Mouse (Mus musculus) midbrain, embryonic 16.5 days (tissue): ENCODE data around the gene Gprin1. TPM values are rescaled to one million over a fixed set of nuclear protein-coding genes. Genes with fewer than 3 reads are reported as not detected.

Experiments used
- ATAC-seq: fragments of 200-750 bp; cut with Nextera tagmentation; 2 replicates; pipeline ENCODE4 v1.8.0; 2017; ENCODE audit warnings: moderate TSS enrichment
- H3K27ac ChIP-seq: fragments of 300-500 bp; sonication (generic); 2 replicates; pipeline ENCODE4 v1.5.1; 2014; ENCODE audit warnings: mild to moderate bottlenecking, low read length, mixed read lengths
- H3K27me3 ChIP-seq: fragments of 300-500 bp; sonication (generic); 2 replicates; pipeline ENCODE4 v1.6.1; 2014; ENCODE audit warnings: low read depth, low read length, mixed read lengths; ENCODE audit not compliant: control insufficient read depth, insufficient read depth
- H3K36me3 ChIP-seq: fragments of 300-500 bp; sonication (generic); 2 replicates; pipeline ENCODE4 v1.6.1; 2014; ENCODE audit warnings: mild to moderate bottlenecking, low read length, moderate library complexity, mixed read lengths; ENCODE audit not compliant: control insufficient read depth, insufficient read depth
- H3K4me1 ChIP-seq: fragments of 300-500 bp; sonication (generic); 2 replicates; pipeline ENCODE4 v1.6.1; 2014; ENCODE audit warnings: mild to moderate bottlenecking, low read length, mixed read lengths; ENCODE audit not compliant: control insufficient read depth, insufficient read depth
- H3K4me2 ChIP-seq: fragments of 300-500 bp; sonication (generic); 2 replicates; pipeline ENCODE4 v1.6.1; 2014; ENCODE audit warnings: mild to moderate bottlenecking, low read length, mixed read lengths
- H3K4me3 ChIP-seq: fragments of 300-500 bp; sonication (generic); 2 replicates; pipeline ENCODE4 v1.5.1; 2014; ENCODE audit warnings: low read depth, mild to moderate bottlenecking, low read length, moderate library complexity, mixed read lengths
- H3K9ac ChIP-seq: fragments of 300-500 bp; sonication (generic); 2 replicates; pipeline ENCODE4 v1.6.1; 2014; ENCODE audit warnings: low read depth, low read length, mixed read lengths
- H3K9me3 ChIP-seq: fragments of 300-500 bp; sonication (generic); replicated peaks from 2 replicates; pipeline ENCODE4 v1.6.1; 2014; ENCODE audit warnings: mild to moderate bottlenecking, low read length, mixed read lengths; ENCODE audit not compliant: control insufficient read depth, poor library complexity, severe bottlenecking
- WGBS: fragments of 180-500 bp; shearing (Covaris S2); extraction: QIAGEN DNeasy Blood & Tissue Kit; methylation state at CpG from one replicate; pipeline ENCODE4 v1.1.7; 2014; 5-methylcytosine and 5-hydroxymethylcytosine counted together
- polyA plus RNA-seq: library from polyadenylated mRNA; unstranded; fragments of >200 nt; fragmentation: Nextera tagmentation; extraction: Ambion mirVana; gene quantifications from 2 replicates; pipeline ENCODE4 v1.2.1, GENCODE M21; 2015

The Gprin1 gene
- polyA plus RNA-seq, 1 experiment from 2014 or later = 5.5 TPM

- 27% methylated on average over 10 of the region's 10 CpGs for WGBS
- Histone ChIP-seq H3K4me1 (peaks cover 37% of the 10 kb centered on the region), H3K9me3 (no peaks in the 10 kb centered on the region), H3K4me2 (peak overlapping the region; percentile 70), H3K27ac (peak overlapping the region; percentile 91), H3K36me3 (no peaks in the 10 kb centered on the region), H3K27me3 (no peaks in the 10 kb centered on the region), H3K9ac (peak overlapping the region; percentile 65), H3K4me3 (peak overlapping the region; percentile 42)
- no peak for ATAC-seq
Observed at GRCm38 (mm10) chr13:54757093-54757830, 7.6 kb upstream of the Gprin1 start.

- H3K9me3 ChIP-seq = no peaks in the 10 kb centered on the region
- WGBS = 91% methylated on average over 8 of the region's 8 CpGs
- H3K4me1 ChIP-seq = peaks cover 37% of the 10 kb centered on the region
- no peak overlapping the region for H3K4me2 ChIP-seq
- no peak overlapping the region for H3K9ac ChIP-seq
- H3K36me3 ChIP-seq = no peaks in the 10 kb centered on the region
- H3K27ac ChIP-seq = no peak overlapping the region
- no peak overlapping the region for H3K4me3 ChIP-seq
- H3K27me3 ChIP-seq = 0 out of 2 replicates have a peak, but pooled peaks cover under 1% of the 10 kb centered on the region
- ATAC-seq = no peak
Observed at GRCm38 (mm10) chr13:54756156-54756712, 6.6 kb upstream of the Gprin1 start.

- no peaks in the 10 kb centered on the region for H3K9me3 ChIP-seq
- H3K27ac ChIP-seq = peak overlapping the region; percentile 66
- peak overlapping the region; percentile 27; the same call in 1 of the 2 replicates for H3K4me2 ChIP-seq
- H3K9ac ChIP-seq = peak overlapping the region; percentile 33; the same call in 1 of the 2 replicates
- ATAC-seq = no peak
- peaks cover 3% of the 10 kb centered on the region; the same call in 1 of the 2 replicates for H3K27me3 ChIP-seq
- WGBS = 15% methylated on average over 9 of the region's 9 CpGs
- no peak overlapping the region for H3K4me3 ChIP-seq
- no peaks in the 10 kb centered on the region for H3K36me3 ChIP-seq
- H3K4me1 ChIP-seq = peaks cover 35% of the 10 kb centered on the region
Observed at GRCm38 (mm10) chr13:54755201-54755830, 5.6 kb upstream of the Gprin1 start.

GRCm38 (mm10) chr13:54754169-54755080 is 4.8 kb upstream of the Gprin1 start:
- Histone ChIP-seq H3K9me3 (no peaks in the 10 kb centered on the region), H3K27me3 (peaks cover 3% of the 10 kb centered on the region; the same call in 1 of the 2 replicates), H3K27ac (no peak overlapping the region), H3K4me3 (no peak overlapping the region), H3K4me2 (no peak overlapping the region), H3K4me1 (peaks cover 34% of the 10 kb centered on the region), H3K36me3 (no peaks in the 10 kb centered on the region), H3K9ac (no peak overlapping the region)
- 33% methylated on average over 12 of the region's 12 CpGs for WGBS
- ATAC-seq = no peak

GRCm38 (mm10) chr13:54753733-54754132 is 4.1 kb upstream of the Gprin1 start:
- Histone ChIP-seq H3K9ac (no peak overlapping the region), H3K4me2 (no peak overlapping the region), H3K36me3 (no peaks in the 10 kb centered on the region), H3K4me3 (no peak overlapping the region), H3K4me1 (peaks cover 29% of the 10 kb centered on the region), H3K9me3 (no peaks in the 10 kb centered on the region), H3K27me3 (peaks cover 3% of the 10 kb centered on the region; the same call in 1 of the 2 replicates), H3K27ac (no peak overlapping the region)
- WGBS = 54% methylated on average over 6 of the region's 6 CpGs
- ATAC-seq = no peak

- H3K4me1 ChIP-seq = peaks cover 38% of the 10 kb centered on the region
Observed at GRCm38 (mm10) chr13:54752656-54753055, 3.0 kb upstream of the Gprin1 start.

GRCm38 (mm10) chr13:54750699-54751098 is 1.0 kb upstream of the Gprin1 start:
- H3K9me3 ChIP-seq = no peaks in the 10 kb centered on the region
- H3K4me1 ChIP-seq = peaks cover 46% of the 10 kb centered on the region
- H3K4me3 ChIP-seq = no peak overlapping the region
- peak overlapping the region; percentile 83; the same call in 1 of the 2 replicates for H3K9ac ChIP-seq
- H3K4me2 ChIP-seq = peak overlapping the region; percentile 61
- 5% methylated on average over 8 of the region's 8 CpGs for WGBS
- peaks cover 3% of the 10 kb centered on the region; the same call in 1 of the 2 replicates for H3K27me3 ChIP-seq
- H3K27ac ChIP-seq = no peak overlapping the region
- ATAC-seq = no peak
- H3K36me3 ChIP-seq = no peaks in the 10 kb centered on the region

More at GRCm38 (mm10) chr13:54752656-54753055, 3.0 kb upstream of the Gprin1 start:
- no peak overlapping the region for H3K27ac ChIP-seq
- peaks cover 3% of the 10 kb centered on the region; the same call in 1 of the 2 replicates for H3K27me3 ChIP-seq
- no peak overlapping the region for H3K4me3 ChIP-seq
- ATAC-seq = no peak
- H3K36me3 ChIP-seq = no peaks in the 10 kb centered on the region
- H3K9me3 ChIP-seq = no peaks in the 10 kb centered on the region
- H3K9ac ChIP-seq = no peak overlapping the region
- WGBS = 66% methylated on average over 10 of the region's 10 CpGs
- H3K4me2 ChIP-seq = no peak overlapping the region

- ATAC-seq = peak; percentile 85
- Histone ChIP-seq H3K36me3 (no peaks in the 10 kb centered on the region), H3K27ac (peak overlapping the region; percentile 92), H3K4me2 (peak overlapping the region; percentile 61), H3K9ac (peak overlapping the region; percentile 83), H3K9me3 (no peaks in the 10 kb centered on the region), H3K27me3 (peaks cover 3% of the 10 kb centered on the region; the same call in 1 of the 2 replicates), H3K4me3 (peak overlapping the region; percentile 68), H3K4me1 (peaks cover 49% of the 10 kb centered on the region)
- WGBS = 1% methylated on average over 57 of the region's 100 CpGs
Observed at GRCm38 (mm10) chr13:54749061-54749863, 412 bp downstream of the Gprin1 start.
